Mouse (Mus musculus): ENCODE measurements around the gene Srrm4.
A peak's percentile ranks its signal among the peaks of the same experiment; 100 is the strongest.
"Not testable (repeated sequence)": the region's sequence is repeated elsewhere in the genome, so short reads cannot be mapped to it uniquely, and the experiment has no call there.

The Srrm4 gene

DNA sequence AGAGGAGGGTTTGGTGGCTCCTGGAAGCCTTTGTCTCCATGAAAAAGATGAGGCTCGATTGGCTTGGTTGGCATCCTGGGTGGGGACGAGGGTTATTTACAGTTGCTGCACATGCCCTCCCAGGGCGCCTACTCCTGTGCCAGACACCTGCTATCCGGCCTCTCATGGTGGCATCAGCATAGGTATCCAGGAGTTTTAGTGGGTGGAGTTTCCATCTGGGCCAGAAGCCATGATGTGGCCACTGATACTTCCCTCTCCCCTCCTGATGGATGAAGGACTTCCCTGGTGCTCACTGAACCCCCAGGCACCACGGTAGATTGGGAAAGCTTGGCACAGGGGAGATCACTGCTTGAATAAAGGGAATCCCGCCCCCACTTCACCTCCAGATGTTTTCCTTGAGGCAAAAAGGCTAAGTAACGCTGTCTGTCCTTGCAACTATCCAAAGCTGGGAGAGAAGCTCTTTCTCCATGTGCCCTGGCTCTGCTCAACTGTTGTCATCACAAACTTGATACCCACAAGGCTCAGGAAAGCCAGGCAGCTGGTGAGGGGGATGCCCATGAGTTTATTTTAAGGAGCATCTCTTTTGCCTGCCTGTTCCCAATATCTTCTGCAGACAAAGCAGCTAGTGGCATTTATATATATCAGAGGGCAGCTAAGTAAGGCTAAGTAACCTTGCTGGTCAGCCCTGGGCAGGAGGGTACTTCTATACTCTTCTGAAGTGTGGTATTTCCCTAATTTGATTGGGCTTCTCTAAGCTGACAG is 148.7 kb downstream of the Srrm4 start:
- H3K9me3 ChIP-seq (ENCODE audit: low read length) = no peaks in the 10 kb centered on the region
- no peak overlapping the region for H3K4me3 ChIP-seq (replicated peaks; ENCODE audit: low read length)
- H3K4me1 ChIP-seq (replicated peaks; ENCODE audit: low read depth, low read length) = peaks cover 94% of the 10 kb centered on the region
- H3K27me3 ChIP-seq (ENCODE audit: insufficient read depth, low read length) = no peaks in the 10 kb centered on the region
- no peak for TF ChIP-seq POU5F1 (IDR thresholded peaks at IDR 0.05; ENCODE audit: borderline replicate concordance, low read length)
- TF ChIP-seq NANOG (IDR thresholded peaks at IDR 0.05; ENCODE audit: borderline replicate concordance, low read length) = no peak
- TF ChIP-seq CTCF (conservative IDR thresholded peaks at IDR 0.05; ENCODE audit: low read length) = no peak
- H3K36me3 ChIP-seq (ENCODE audit: insufficient read depth, low read length) = peaks cover 10% of the 10 kb centered on the region

DNA sequence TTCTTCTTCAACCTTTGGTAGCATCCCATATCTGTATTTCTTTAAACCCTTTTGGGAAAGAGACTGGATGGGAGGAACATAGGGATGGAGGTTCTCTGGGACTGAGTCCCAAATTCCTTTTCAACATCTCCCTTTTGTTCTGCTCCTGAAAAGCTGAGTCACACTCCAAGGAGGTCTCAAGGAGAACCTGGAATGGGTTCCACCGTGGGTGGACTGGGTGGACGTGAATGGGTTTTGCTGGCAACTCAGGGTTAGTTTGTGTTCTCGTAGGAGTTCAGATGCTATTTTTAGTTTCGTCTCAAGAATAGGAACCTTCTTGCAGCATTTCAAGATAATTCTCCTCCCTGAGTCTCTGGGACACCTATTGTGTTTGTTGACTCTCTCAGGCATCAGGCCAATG is 151.4 kb downstream of the Srrm4 start:
- Histone ChIP-seq H3K9me3 (ENCODE audit: low read length) (no peaks in the 10 kb centered on the region), H3K4me3 (replicated peaks; ENCODE audit: low read length) (no peak overlapping the region), H3K27me3 (ENCODE audit: insufficient read depth, low read length) (no peaks in the 10 kb centered on the region), H3K36me3 (ENCODE audit: insufficient read depth, low read length) (peaks cover 10% of the 10 kb centered on the region), H3K4me1 (replicated peaks; ENCODE audit: low read depth, low read length) (peaks cover 95% of the 10 kb centered on the region)
- TF ChIP-seq POU5F1 (IDR thresholded peaks at IDR 0.05; ENCODE audit: borderline replicate concordance, low read length) (no peak), NANOG (IDR thresholded peaks at IDR 0.05; ENCODE audit: borderline replicate concordance, low read length) (no peak), CTCF (conservative IDR thresholded peaks at IDR 0.05; ENCODE audit: low read length) (no peak)

DNA sequence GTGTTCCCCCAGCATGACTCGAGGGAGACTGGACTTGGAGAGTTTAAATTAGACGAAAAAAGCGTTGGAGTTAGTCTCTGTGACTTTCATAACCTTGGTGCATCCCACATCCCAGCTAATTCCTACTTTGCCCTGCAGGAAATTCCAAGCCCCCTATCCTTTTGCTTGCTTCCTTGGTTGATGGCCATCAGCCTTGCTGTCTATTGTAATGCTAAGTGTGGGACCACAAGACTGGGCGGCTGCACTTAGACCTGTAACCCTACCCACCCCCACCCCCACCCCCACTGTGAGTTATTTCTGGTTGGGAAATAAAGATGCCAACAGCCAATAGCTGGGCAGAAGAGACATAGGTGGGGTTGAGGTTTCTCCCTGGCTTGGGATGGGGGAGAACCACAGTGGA is 153.3 kb downstream of the Srrm4 start:
- Histone ChIP-seq H3K4me1 (replicated peaks; ENCODE audit: low read depth, low read length) (peaks cover 95% of the 10 kb centered on the region), H3K9me3 (ENCODE audit: low read length) (no peaks in the 10 kb centered on the region), H3K27me3 (ENCODE audit: insufficient read depth, low read length) (no peaks in the 10 kb centered on the region), H3K36me3 (ENCODE audit: insufficient read depth, low read length) (peaks cover 8% of the 10 kb centered on the region), H3K4me3 (replicated peaks; ENCODE audit: low read length) (peak overlapping the region; percentile 55)
- 0 out of 2 replicates have a peak, but pooled peaks have one; percentile 32 for TF ChIP-seq NANOG (IDR thresholded peaks at IDR 0.05; ENCODE audit: borderline replicate concordance, low read length)
- no peak for TF ChIP-seq CTCF (conservative IDR thresholded peaks at IDR 0.05; ENCODE audit: low read length)
- TF ChIP-seq POU5F1 (IDR thresholded peaks at IDR 0.05; ENCODE audit: borderline replicate concordance, low read length) = 0 out of 2 replicates have a peak, but pooled peaks have one; percentile 31

DNA sequence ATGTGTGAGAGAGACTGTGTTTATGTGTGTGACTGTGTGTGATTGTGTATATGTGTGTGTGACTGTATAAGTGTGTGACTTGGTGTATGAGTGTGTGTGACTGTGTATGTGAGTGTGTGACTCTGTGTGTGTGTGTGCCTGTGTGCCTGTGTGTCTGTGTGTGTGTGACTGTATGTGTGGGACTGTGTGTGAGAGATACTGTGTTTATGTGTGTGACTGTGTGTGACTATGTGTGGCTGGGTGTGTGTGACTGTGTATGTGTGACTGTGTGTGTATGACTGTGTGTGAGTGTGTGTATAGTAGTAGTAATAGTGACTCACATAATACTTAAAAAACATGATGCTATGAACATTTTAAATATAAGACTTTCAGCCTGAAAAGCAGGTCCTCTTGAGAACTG is 155.5 kb downstream of the Srrm4 start:
- no peaks in the 10 kb centered on the region; the same call in 1 of the 2 replicates for H3K36me3 ChIP-seq (ENCODE audit: insufficient read depth, low read length)
- H3K4me3 ChIP-seq (replicated peaks; ENCODE audit: low read length) = no peak overlapping the region
- TF ChIP-seq CTCF (conservative IDR thresholded peaks at IDR 0.05; ENCODE audit: low read length) = no peak
- no peak for TF ChIP-seq POU5F1 (IDR thresholded peaks at IDR 0.05; ENCODE audit: borderline replicate concordance, low read length)
- TF ChIP-seq NANOG (IDR thresholded peaks at IDR 0.05; ENCODE audit: borderline replicate concordance, low read length) = no peak
- peaks cover 94% of the 10 kb centered on the region for H3K4me1 ChIP-seq (replicated peaks; ENCODE audit: low read depth, low read length)
- no peaks in the 10 kb centered on the region for H3K9me3 ChIP-seq (ENCODE audit: low read length)
- H3K27me3 ChIP-seq (ENCODE audit: insufficient read depth, low read length) = no peaks in the 10 kb centered on the region

DNA sequence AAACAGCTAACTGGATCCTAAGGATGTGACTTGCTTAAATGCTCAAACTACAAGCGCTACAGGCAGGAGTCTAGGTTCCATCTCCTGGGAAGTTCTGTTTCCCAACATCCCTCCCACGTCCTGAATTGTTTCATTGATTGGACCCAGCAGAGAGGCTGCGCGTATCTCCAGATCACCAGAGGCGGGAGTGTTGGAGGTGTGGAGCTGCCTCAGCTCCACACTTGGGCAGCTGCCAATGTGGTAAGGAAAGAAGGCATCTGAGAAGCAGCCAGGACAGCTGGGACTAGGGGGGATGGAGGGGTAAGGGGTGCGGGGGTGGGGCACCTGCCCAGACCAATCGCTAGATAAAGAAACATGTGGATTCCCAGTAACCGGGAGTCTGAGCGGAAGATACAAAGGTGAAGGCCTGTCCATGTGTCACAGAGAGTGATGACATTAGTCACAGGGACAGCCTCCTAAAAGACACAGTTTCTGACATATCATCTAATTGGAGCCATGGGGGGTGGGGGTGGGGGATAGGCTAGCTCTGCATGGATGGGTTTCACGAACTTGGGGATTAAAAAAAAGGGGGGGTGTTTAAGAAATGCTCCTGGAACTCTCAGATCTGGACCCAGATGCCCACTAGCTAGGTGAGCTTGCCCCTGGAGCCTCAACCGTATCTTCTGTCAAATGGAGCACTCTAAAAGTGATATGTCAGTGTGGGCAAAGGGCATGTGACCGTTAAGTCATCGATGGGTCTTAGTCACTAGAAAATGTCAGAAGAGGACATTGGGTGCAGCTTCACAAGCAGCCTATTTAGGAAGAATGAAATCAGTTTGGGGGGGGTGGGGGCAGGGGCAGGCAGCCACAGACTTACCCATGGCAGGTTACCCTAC is 156.4 kb downstream of the Srrm4 start:
- TF ChIP-seq POU5F1 (IDR thresholded peaks at IDR 0.05; ENCODE audit: borderline replicate concordance, low read length) = no peak
- no peak for TF ChIP-seq CTCF (conservative IDR thresholded peaks at IDR 0.05; ENCODE audit: low read length)
- TF ChIP-seq NANOG (IDR thresholded peaks at IDR 0.05; ENCODE audit: borderline replicate concordance, low read length) = no peak
- H3K9me3 ChIP-seq (ENCODE audit: low read length) = no peaks in the 10 kb centered on the region; the same call in 1 of the 2 replicates
- H3K4me3 ChIP-seq (replicated peaks; ENCODE audit: low read length) = no peak overlapping the region
- H3K4me1 ChIP-seq (replicated peaks; ENCODE audit: low read depth, low read length) = peaks cover 93% of the 10 kb centered on the region
- H3K27me3 ChIP-seq (ENCODE audit: insufficient read depth, low read length) = no peaks in the 10 kb centered on the region
- no peaks in the 10 kb centered on the region; the same call in 1 of the 2 replicates for H3K36me3 ChIP-seq (ENCODE audit: insufficient read depth, low read length)

DNA sequence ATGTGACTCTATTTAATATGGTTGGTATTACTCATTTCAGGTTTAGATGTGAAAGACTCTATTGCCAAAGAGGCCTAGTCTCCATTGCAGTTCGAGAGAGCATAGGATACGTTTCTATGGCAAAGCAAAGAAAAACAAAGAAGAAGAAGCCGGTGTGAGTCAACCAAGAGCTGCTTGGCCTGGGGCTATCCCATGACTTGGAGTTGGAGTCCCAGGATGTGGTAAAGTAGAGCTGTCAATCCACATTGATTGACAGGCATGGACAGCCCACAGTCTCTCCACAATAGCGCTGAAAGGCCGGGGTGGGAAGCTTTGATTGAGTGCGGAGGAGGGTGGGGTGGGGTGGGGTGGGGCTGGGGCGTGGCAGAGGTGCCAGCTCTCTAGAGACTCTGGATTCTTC is 158.7 kb downstream of the Srrm4 start:
- TF ChIP-seq CTCF (conservative IDR thresholded peaks at IDR 0.05; ENCODE audit: low read length) = no peak
- no peak for TF ChIP-seq NANOG (IDR thresholded peaks at IDR 0.05; ENCODE audit: borderline replicate concordance, low read length)
- no peak for TF ChIP-seq POU5F1 (IDR thresholded peaks at IDR 0.05; ENCODE audit: borderline replicate concordance, low read length)
- Histone ChIP-seq H3K36me3 (ENCODE audit: insufficient read depth, low read length) (no peaks in the 10 kb centered on the region; the same call in 1 of the 2 replicates), H3K27me3 (ENCODE audit: insufficient read depth, low read length) (no peaks in the 10 kb centered on the region), H3K4me1 (replicated peaks; ENCODE audit: low read depth, low read length) (peaks cover 91% of the 10 kb centered on the region), H3K9me3 (ENCODE audit: low read length) (no peaks in the 10 kb centered on the region; the same call in 1 of the 2 replicates), H3K4me3 (replicated peaks; ENCODE audit: low read length) (no peak overlapping the region)

DNA sequence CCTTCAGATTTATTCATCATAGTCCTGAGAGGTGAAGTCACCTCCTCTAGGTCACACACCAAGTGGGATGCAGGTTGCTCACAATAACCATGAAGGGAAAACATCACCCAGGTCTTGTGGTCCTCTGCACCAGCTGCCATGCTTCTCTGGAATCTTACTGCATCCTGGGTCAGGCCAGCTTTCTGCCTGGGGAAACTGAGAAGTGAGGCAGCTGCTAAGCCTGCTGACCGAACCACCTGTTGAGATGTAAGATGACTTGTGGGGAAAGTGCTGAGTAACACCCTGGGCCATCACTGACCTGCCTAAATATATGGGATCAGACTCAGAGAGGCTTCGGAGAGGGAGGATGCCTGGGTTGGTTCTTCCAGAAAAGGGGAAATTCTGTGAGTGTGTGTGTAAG is 164.9 kb downstream of the Srrm4 start:
- Histone ChIP-seq H3K4me1 (replicated peaks; ENCODE audit: low read depth, low read length) (peaks cover 80% of the 10 kb centered on the region), H3K4me3 (replicated peaks; ENCODE audit: low read length) (no peak overlapping the region), H3K36me3 (ENCODE audit: insufficient read depth, low read length) (no peaks in the 10 kb centered on the region), H3K9me3 (ENCODE audit: low read length) (no peaks in the 10 kb centered on the region; the same call in 1 of the 2 replicates), H3K27me3 (ENCODE audit: insufficient read depth, low read length) (peaks cover 6% of the 10 kb centered on the region; the same call in 1 of the 2 replicates)
- no peak for TF ChIP-seq NANOG (IDR thresholded peaks at IDR 0.05; ENCODE audit: borderline replicate concordance, low read length)

DNA sequence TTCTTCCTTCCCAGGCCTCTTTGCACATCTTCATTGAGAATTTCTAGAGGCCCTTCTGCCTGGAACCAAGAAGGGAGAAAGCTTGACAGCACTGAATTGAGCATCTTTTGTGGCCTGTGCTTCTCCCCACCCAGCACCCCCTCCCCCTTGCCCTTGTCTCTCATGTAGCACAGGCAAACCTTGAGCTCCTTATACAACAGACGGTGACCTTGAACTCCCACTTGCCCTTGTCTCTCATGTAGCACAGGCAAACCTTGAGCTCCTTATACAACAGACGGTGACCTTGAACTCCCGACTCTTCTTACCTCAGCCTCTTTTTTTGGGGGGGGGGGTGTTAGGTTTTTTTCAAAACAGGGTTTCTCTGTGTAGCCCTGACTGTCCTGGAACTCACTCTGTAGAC is 165.9 kb downstream of the Srrm4 start:
- H3K4me3 ChIP-seq (replicated peaks; ENCODE audit: low read length) = 0 out of 2 replicates have a peak overlapping the region, but pooled peaks have one; percentile 7
- H3K36me3 ChIP-seq (ENCODE audit: insufficient read depth, low read length); H3K9me3 ChIP-seq (ENCODE audit: low read length); H3K27me3 ChIP-seq (ENCODE audit: insufficient read depth, low read length): not testable (repeated sequence)
- H3K4me1 ChIP-seq (replicated peaks; ENCODE audit: low read depth, low read length) = peaks cover 78% of the 10 kb centered on the region

Measured in E14TG2a.4 (cell line).